Mouse (Mus musculus) urinary bladder, postnatal 4 days (tissue): ENCODE measurements around the gene Stt3a.

Source experiments
- DNase-seq, 2 experiments: peaks; one replicate each; pipeline ENCODE4 v3.0.0; 2021 to 2022; ENCODE audit warnings: low spot score in 2 of 2

Stt3a gene

GRCm38 (mm10) chr9:36767203-36768143, at the start of gene Stt3a:
Gene Stt3a (minus strand): TSS chr9:36767679.
- peak; percentile 98 to 99 for DNase-seq

GRCm38 (mm10) chr9:36814486-36814885, 47.0 kb upstream of the Stt3a start:
- no peak for DNase-seq

GRCm38 (mm10) chr9:36808126-36808785, 40.8 kb upstream of the Stt3a start:
- no peak for DNase-seq

GRCm38 (mm10) chr9:36805256-36805975, 37.9 kb upstream of the Stt3a start:
- DNase-seq, result no peak

GRCm38 (mm10) chr9:36803926-36804325, 36.4 kb upstream of the Stt3a start:
- DNase-seq, result no peak

GRCm38 (mm10) chr9:36803386-36803785, 35.9 kb upstream of the Stt3a start:
- DNase-seq, result no peak

GRCm38 (mm10) chr9:36802951-36803350, 35.5 kb upstream of the Stt3a start:
- no peak for DNase-seq

- no peak for DNase-seq
These were observed 34.5 kb upstream of the Stt3a start for GRCm38 (mm10) chr9:36801961-36802360.

GRCm38 (mm10) chr9:36796781-36797555, 29.5 kb upstream of the Stt3a start, which contains the start of gene Ei24:
Gene Ei24 (minus strand): TSS chr9:36797393.
- peak; percentile 90 to 95 for DNase-seq

- no peak for DNase-seq
These were observed 28.7 kb upstream of the Stt3a start for GRCm38 (mm10) chr9:36796224-36796623.

GRCm38 (mm10) chr9:36795556-36795955, 28.1 kb upstream of the Stt3a start:
- DNase-seq, result no peak

- DNase-seq, result no peak
These were observed 27.0 kb upstream of the Stt3a start for GRCm38 (mm10) chr9:36794487-36794886.

- no peak for DNase-seq
These were observed 24.7 kb upstream of the Stt3a start for GRCm38 (mm10) chr9:36792191-36792590.

GRCm38 (mm10) chr9:36783921-36784320, 16.4 kb upstream of the Stt3a start:
- no peak for DNase-seq

- DNase-seq, result no peak
These were observed 1.6 kb upstream of the Stt3a start for GRCm38 (mm10) chr9:36769048-36769413.

- DNase-seq, result peak; percentile 31 to 60
These were observed 923 bp upstream of the Stt3a start for GRCm38 (mm10) chr9:36768156-36769047.

GRCm38 (mm10) chr9:36764378-36764777, 3.1 kb downstream of the Stt3a start:
- no peak for DNase-seq

GRCm38 (mm10) chr9:36727034-36727755, 40.3 kb downstream of the Stt3a start, which contains the start of gene Chek1:
Gene Chek1 (minus strand): TSS chr9:36727065.
- no peak for DNase-seq
